8 mouse cellular contexts compared by ENCODE assay signal in genomic region chr7:143548976-143549457, GRCm38 (mm10). TPM values are rescaled to one million over a fixed set of nuclear protein-coding genes. Genes with fewer than 3 reads are reported as not detected.
DNase-seq lines count a peak whose midpoint lies in the region; ATAC-seq lines count a peak whose summit lies in the region.

TSS of gene Nap1l4 (minus strand) at chr7:143549106.

- peak within 1 kb of the TSS; percentile 86 for H3K27ac ChIP-seq in hindbrain, embryonic 15.5 days (replicated peaks)

- H3K36me3 ChIP-seq in hindbrain, embryonic 15.5 days = no peaks in the 10 kb centered on the region

- no peaks in the 10 kb centered on the region for H3K27me3 ChIP-seq in hindbrain, embryonic 15.5 days

- H3K4me2 ChIP-seq in hindbrain, embryonic 15.5 days = peak within 1 kb of the TSS; percentile 92

- ATAC-seq in hindbrain, embryonic 15.5 days (ENCODE audit: low FRiP score, low read depth) = peak; percentile 99

- H3K9ac ChIP-seq in hindbrain, embryonic 15.5 days = peak within 1 kb of the TSS; percentile 84

- H3K9me3 ChIP-seq in hindbrain, embryonic 15.5 days = no peaks in the 10 kb centered on the region

- H3K4me1 ChIP-seq in hindbrain, embryonic 15.5 days (replicated peaks) = peaks cover 32% of the 10 kb centered on the region

- DNase-seq in T-cell, adult 2 months (ENCODE audit: low spot score) = peak; percentile 99
- peak; percentile 98 to 100 for DNase-seq in cerebellum, postnatal 36 days
- peak; percentile 100 for DNase-seq in frontal cortex, postnatal 36 days (ENCODE audit: low spot score in 2 of 2)
- DNase-seq in left cerebral cortex, adult 11 months (ENCODE audit: low spot score) = peak; percentile 100
- peak; percentile 99 to 100 for DNase-seq in lung, postnatal 4 days
- DNase-seq in retina, postnatal 7 days (ENCODE audit: low read depth, low spot score) = peak; percentile 96
- peak; percentile 99 for DNase-seq in urinary bladder, adult 2 months (ENCODE audit: low spot score)

- 0% methylated on average over 40 of the region's 43 CpGs for WGBS in hindbrain, embryonic 15.5 days

- peak within 1 kb of the TSS; percentile 91 for H3K4me3 ChIP-seq in hindbrain, embryonic 15.5 days

RNA-seq across cellular contexts. Expression of gene Nap1l4, which starts in this region (rescaled TPM):
- polyA plus RNA-seq in hindbrain, embryonic 15.5 days (2015; fragmentation: Nextera tagmentation; extraction: Ambion mirVana) = 317 and 322 TPM in 2 replicates
- 133 and 136 TPM in 2 replicates for polyA plus RNA-seq in urinary bladder, adult 2 months (2012; rRNA removed)

Comparison
In these comparisons a context has a peak if more than half of its experiments do, and no peak if none do; other contexts are left out.
1. Peak in every context shown above with its lines: DNase-seq, ATAC-seq, H3K4me3 ChIP-seq and H3K27ac ChIP-seq.